Mouse (Mus musculus): ENCODE data around the gene Numa1. TPM values are rescaled to one million over a fixed set of nuclear protein-coding genes. Genes with fewer than 3 reads are reported as not detected.
"Not testable (repeated sequence)": the region's sequence is repeated elsewhere in the genome, so short reads cannot be mapped to it uniquely, and the experiment has no call there.

Numa1 gene
- total and polyA plus RNA-seq, 2 experiments from 2014 or later, result 24.3 to 74.2 TPM

GRCm38 (mm10) chr7:101936996-101937395, 3.1 kb downstream of the Numa1 start:
- WGBS, result 96% methylated on average over 4 of the region's 4 CpGs
- H3K27ac ChIP-seq (ENCODE audit: low read depth, low read length), result no peak overlapping the region

DNA sequence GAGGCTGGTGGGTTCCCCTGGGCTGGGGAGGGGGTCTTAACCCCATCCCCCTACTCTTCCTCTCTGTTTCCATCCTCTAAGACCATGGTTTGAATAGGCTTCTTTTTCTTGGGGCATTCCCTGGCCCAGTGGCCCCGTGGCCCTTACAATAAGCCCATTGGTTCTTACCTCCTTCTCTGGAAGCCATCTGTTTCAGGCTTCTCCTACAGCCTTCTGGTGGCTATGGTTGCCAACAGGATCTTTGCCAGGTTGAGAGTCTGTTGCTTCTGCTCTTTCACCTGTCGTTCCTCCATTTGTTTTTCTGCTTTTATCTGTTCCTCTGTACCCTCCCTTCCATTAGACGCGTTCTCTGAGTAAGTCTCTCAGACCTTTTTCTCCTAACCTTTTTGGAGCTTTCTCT, 3.7 kb downstream of the Numa1 start:
- no peak for ATAC-seq

More at GRCm38 (mm10) chr7:101936996-101937395, 3.1 kb downstream of the Numa1 start:
- Histone ChIP-seq H3K36me3 (ENCODE audit: insufficient read depth) (no peaks in the 10 kb centered on the region), H3K4me2 (ENCODE audit: low read depth) (no peak overlapping the region), H3K27me3 (ENCODE audit: insufficient read depth, low read length) (no peaks in the 10 kb centered on the region), H3K4me1 (ENCODE audit: insufficient read depth) (peaks cover 9% of the 10 kb centered on the region; the same call in 1 of the 2 replicates), H3K9ac (no peak overlapping the region), H3K4me3 (ENCODE audit: low read depth, low read length) (no peak overlapping the region), H3K9me3 (ENCODE audit: low read length) (no peaks in the 10 kb centered on the region)
- ATAC-seq, result no peak
- no peak for DNase-seq
- no peak for TF ChIP-seq CTCF (IDR thresholded peaks at IDR 0.05; ENCODE audit: low read depth)

DNA sequence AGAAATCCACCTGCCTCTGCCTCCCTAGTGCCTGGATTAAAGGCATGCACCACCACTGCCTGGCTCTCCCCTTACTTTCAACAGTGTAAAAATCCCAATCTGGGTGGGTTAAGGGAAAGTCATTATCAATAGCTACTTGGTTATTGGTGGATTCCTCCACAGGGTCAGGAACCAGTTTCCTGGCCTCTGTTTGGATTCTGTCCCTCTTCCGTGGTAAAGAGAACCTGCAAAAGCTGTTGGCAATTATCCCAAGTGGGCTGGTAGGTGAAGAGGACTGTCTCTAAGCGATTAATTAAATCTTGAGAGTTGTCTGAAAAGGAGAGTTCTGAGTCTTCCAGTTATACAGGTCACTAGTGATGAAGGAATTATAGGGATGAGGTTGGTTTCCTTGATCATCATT, 4.4 kb downstream of the Numa1 start:
- Histone ChIP-seq H3K4me1 (ENCODE audit: insufficient read depth) (peaks cover 9% of the 10 kb centered on the region; the same call in 1 of the 2 replicates), H3K27me3 (ENCODE audit: insufficient read depth, low read length) (no peaks in the 10 kb centered on the region), H3K9me3 (ENCODE audit: low read length) (no peaks in the 10 kb centered on the region), H3K36me3 (ENCODE audit: insufficient read depth) (no peaks in the 10 kb centered on the region), H3K27ac (ENCODE audit: low read depth, low read length) (no peak overlapping the region), H3K9ac (no peak overlapping the region), H3K4me3 (ENCODE audit: low read depth, low read length) (no peak overlapping the region), H3K4me2 (ENCODE audit: low read depth) (no peak overlapping the region)
- DNase-seq (no peak), ATAC-seq (no peak)
- WGBS, result 76% methylated on average over 2 of the region's 2 CpGs
- no peak for TF ChIP-seq CTCF (IDR thresholded peaks at IDR 0.05; ENCODE audit: low read depth)

More for the DNA sequence above, 3.7 kb downstream of the Numa1 start:
- Histone ChIP-seq H3K36me3 (ENCODE audit: insufficient read depth) (no peaks in the 10 kb centered on the region), H3K27ac (ENCODE audit: low read depth, low read length) (no peak overlapping the region), H3K9me3 (ENCODE audit: low read length) (no peaks in the 10 kb centered on the region), H3K4me1 (ENCODE audit: insufficient read depth) (peaks cover 9% of the 10 kb centered on the region; the same call in 1 of the 2 replicates), H3K4me3 (ENCODE audit: low read depth, low read length) (no peak overlapping the region), H3K27me3 (ENCODE audit: insufficient read depth, low read length) (no peaks in the 10 kb centered on the region), H3K9ac (no peak overlapping the region), H3K4me2 (ENCODE audit: low read depth) (no peak overlapping the region)
- 88% methylated on average over 4 of the region's 4 CpGs for WGBS
- TF ChIP-seq CTCF (IDR thresholded peaks at IDR 0.05; ENCODE audit: low read depth), result no peak
- no peak for DNase-seq

DNA sequence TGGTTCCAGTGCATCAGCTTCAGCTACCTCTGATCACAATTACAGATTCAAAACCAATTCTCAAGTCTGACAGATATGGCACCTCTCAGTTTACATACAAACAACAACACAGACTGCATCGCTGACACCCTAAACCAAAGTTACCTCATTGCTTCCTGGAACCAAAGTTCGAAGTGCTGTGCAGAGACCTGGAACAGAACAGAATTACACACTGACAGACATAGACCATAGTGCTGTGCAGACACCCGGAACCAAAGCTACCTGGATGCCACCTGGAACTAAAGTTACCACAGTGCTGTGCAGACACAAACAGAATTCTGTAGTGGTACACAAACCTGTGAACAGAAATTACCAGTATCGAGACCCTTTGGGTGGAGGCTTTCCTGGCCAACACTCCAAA, 5.8 kb downstream of the Numa1 start:
- Histone ChIP-seq H3K4me1 (ENCODE audit: insufficient read depth) (peaks cover 5% of the 10 kb centered on the region; the same call in 1 of the 2 replicates), H3K9ac (no peak overlapping the region)

DNA sequence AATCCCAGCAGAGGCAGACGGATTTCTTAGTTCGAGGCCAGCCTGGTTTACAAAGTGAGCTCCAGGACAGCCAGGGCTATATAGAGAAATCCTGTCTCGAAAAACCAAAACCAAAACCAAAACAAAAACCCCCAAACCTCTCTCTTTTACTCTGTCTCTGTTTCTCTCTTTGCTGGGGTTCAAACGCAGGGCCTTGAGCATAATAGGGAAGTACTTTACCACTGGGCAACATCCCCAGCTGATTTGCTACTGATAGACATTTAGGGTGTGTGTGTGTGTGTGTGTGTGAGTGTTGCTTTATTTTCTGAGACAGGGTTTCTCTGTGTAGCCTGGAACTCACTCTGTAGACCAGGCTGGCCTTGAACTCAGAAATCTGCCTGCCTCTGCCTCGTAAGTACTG, 15.1 kb downstream of the Numa1 start:
- not testable (repeated sequence) for H3K4me3 ChIP-seq (ENCODE audit: low read depth, low read length); DNase-seq; H3K9ac ChIP-seq; H3K27me3 ChIP-seq (ENCODE audit: insufficient read depth, low read length); ATAC-seq; H3K4me1 ChIP-seq (ENCODE audit: insufficient read depth); H3K27ac ChIP-seq (ENCODE audit: low read depth, low read length); H3K9me3 ChIP-seq (ENCODE audit: low read length); H3K36me3 ChIP-seq (ENCODE audit: insufficient read depth); H3K4me2 ChIP-seq (ENCODE audit: low read depth)
- WGBS, result 94% methylated on average over 5 of the region's 5 CpGs

More for the DNA sequence above, 5.8 kb downstream of the Numa1 start:
- Histone ChIP-seq H3K4me3 (ENCODE audit: low read depth, low read length) (no peak overlapping the region), H3K27ac (ENCODE audit: low read depth, low read length) (no peak overlapping the region), H3K9me3 (ENCODE audit: low read length) (no peaks in the 10 kb centered on the region), H3K4me2 (ENCODE audit: low read depth) (no peak overlapping the region), H3K36me3 (ENCODE audit: insufficient read depth) (no peaks in the 10 kb centered on the region), H3K27me3 (ENCODE audit: insufficient read depth, low read length) (no peaks in the 10 kb centered on the region)
- WGBS, result 96% methylated on average over 4 of the region's 4 CpGs
- DNase-seq (no peak), ATAC-seq (no peak)
- no peak for TF ChIP-seq CTCF (IDR thresholded peaks at IDR 0.05; ENCODE audit: low read depth)

GRCm38 (mm10) chr7:101951648-101952047, 17.7 kb downstream of the Numa1 start:
- Histone ChIP-seq H3K36me3 (ENCODE audit: insufficient read depth) (no peaks in the 10 kb centered on the region), H3K4me2 (ENCODE audit: low read depth) (no peak overlapping the region), H3K27me3 (ENCODE audit: insufficient read depth, low read length) (no peaks in the 10 kb centered on the region), H3K9me3 (ENCODE audit: low read length) (no peaks in the 10 kb centered on the region), H3K27ac (ENCODE audit: low read depth, low read length) (no peak overlapping the region), H3K9ac (no peak overlapping the region), H3K4me3 (ENCODE audit: low read depth, low read length) (no peak overlapping the region), H3K4me1 (ENCODE audit: insufficient read depth) (no peaks in the 10 kb centered on the region)
- WGBS, result 95% methylated on average over 1 of the region's 1 CpGs
- DNase-seq, result no peak
- no peak for TF ChIP-seq CTCF (IDR thresholded peaks at IDR 0.05; ENCODE audit: low read depth)
- no peak for ATAC-seq

DNA sequence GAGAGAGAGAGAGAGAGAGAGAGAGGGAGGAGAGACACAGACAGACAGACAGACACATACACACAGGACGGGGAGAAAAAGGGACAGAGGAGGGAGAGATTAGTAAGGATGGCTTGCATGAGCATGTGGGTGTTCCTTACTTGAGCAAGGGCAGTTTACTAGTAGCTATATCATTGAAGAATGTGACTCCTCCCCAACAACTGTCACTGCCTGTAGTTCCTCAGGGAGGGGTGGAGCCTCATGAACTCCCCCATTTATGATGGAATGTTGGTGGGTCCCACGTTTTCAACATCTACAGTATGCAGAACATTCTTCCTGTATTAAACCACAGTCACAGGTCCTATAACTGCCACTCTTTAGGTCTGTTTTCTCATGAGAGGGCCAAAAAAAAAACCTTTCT, 18.2 kb downstream of the Numa1 start:
- Histone ChIP-seq H3K36me3 (ENCODE audit: insufficient read depth) (no peaks in the 10 kb centered on the region), H3K27me3 (ENCODE audit: insufficient read depth, low read length) (no peaks in the 10 kb centered on the region), H3K4me3 (ENCODE audit: low read depth, low read length) (no peak overlapping the region), H3K9ac (no peak overlapping the region), H3K9me3 (ENCODE audit: low read length) (no peaks in the 10 kb centered on the region), H3K4me1 (ENCODE audit: insufficient read depth) (no peaks in the 10 kb centered on the region), H3K27ac (ENCODE audit: low read depth, low read length) (no peak overlapping the region), H3K4me2 (ENCODE audit: low read depth) (no peak overlapping the region)
- WGBS, result 79% methylated on average over 2 of the region's 2 CpGs
- ATAC-seq, result no peak
- no peak for TF ChIP-seq CTCF (IDR thresholded peaks at IDR 0.05; ENCODE audit: low read depth)
- no peak for DNase-seq

GRCm38 (mm10) chr7:101954163-101954562, 20.3 kb downstream of the Numa1 start:
- Histone ChIP-seq H3K36me3 (ENCODE audit: insufficient read depth) (no peaks in the 10 kb centered on the region), H3K9me3 (ENCODE audit: low read length) (no peaks in the 10 kb centered on the region), H3K4me2 (ENCODE audit: low read depth) (no peak overlapping the region), H3K4me1 (ENCODE audit: insufficient read depth) (no peaks in the 10 kb centered on the region), H3K27ac (ENCODE audit: low read depth, low read length) (no peak overlapping the region), H3K9ac (no peak overlapping the region), H3K27me3 (ENCODE audit: insufficient read depth, low read length) (no peaks in the 10 kb centered on the region), H3K4me3 (ENCODE audit: low read depth, low read length) (no peak overlapping the region)
- no peak for TF ChIP-seq CTCF (IDR thresholded peaks at IDR 0.05; ENCODE audit: low read depth)
- no peak for DNase-seq
- no peak for ATAC-seq
- WGBS, result 73% methylated on average over 2 of the region's 2 CpGs
